Mouse (Mus musculus) A20 (cell line): ENCODE data around the gene Chrna9.
A peak's percentile ranks its signal among the peaks of the same experiment; 100 is the strongest.
"Not testable (repeated sequence)": the region's sequence is repeated elsewhere in the genome, so short reads cannot be mapped to it uniquely, and the experiment has no call there.

Experiments used
- DNase-seq: peaks from one replicate; pipeline ENCODE4 v3.0.0-alpha.2; 2011; ENCODE audit warnings: low read depth, low spot score

Gene Chrna9

GRCm38 (mm10) chr5:65956144-65957008 is 21.7 kb downstream of the Chrna9 start:
- peak; percentile 96 for DNase-seq

- peak; percentile 69 for DNase-seq
These were observed 23.9 kb downstream of the Chrna9 start for GRCm38 (mm10) chr5:65958597-65958996.

DNA sequence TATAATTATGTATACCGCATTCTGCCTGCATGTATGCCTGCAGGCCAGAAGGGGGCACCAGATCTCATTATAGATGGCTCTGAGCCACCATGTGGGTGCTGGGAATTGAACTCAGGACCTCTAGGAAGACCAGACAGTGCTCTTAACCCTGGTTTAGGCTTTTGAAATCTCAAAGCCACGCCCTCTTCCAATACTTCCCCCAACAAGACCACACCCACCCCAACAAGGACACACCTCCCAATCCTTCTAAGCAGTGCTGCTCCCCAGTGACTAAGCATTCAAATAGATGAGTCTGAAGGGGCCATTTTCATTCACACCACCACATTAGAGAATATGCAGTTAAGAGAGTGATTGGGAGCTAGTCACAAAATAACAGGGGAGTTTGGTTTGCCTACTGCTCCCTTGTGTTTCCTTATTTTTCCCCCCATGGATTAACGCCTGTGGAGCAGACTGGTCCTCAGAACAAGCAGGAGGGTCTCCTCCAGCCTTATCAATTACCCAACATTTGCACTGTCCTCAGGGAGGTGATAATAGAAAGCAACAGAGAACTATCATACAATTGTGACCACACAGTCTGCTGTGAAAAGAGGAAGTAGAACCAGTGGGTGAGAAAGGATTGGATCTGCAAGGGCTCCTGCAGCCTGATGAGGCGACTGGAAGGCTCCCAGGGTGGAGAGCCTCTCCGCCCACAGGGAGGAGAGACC is 25.3 kb downstream of the Chrna9 start:
- peak; percentile 64 for DNase-seq

DNA sequence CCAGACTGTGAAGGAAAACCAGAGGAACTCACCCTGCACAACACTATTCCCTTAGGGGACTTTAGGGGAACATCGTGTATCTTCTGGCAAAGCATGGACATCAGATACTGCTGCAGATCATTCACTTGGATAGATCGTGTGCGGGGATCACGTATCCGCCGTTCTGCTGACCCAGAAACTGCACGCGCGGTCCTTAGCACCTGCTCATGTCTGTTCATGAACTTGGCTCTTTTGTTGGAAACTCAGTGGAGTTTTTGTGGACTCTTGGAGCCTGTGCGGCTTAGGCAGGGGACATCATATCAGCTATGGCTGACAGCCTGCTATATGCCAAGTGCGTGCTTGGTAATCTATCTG is 25.9 kb downstream of the Chrna9 start:
- no peak for DNase-seq

DNA sequence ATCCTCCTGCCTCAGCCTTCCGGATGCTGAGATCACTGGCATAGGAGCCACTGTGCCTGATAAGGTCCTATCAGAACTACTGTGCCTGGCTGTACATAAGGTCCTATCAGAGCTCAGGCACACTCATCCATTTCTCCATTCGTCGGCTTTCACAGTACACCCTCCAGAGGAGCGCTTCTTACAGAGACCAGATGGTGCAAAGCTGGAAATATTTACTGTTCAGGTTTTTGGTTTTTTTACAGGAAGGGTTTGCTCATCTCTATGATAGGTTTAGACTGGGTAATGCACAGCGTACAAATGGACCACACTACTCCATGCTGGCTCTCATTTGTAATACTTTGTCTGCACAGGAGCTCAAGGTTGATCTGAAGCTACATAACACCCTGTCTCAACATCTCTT is 28.6 kb downstream of the Chrna9 start:
- DNase-seq = no peak

DNA sequence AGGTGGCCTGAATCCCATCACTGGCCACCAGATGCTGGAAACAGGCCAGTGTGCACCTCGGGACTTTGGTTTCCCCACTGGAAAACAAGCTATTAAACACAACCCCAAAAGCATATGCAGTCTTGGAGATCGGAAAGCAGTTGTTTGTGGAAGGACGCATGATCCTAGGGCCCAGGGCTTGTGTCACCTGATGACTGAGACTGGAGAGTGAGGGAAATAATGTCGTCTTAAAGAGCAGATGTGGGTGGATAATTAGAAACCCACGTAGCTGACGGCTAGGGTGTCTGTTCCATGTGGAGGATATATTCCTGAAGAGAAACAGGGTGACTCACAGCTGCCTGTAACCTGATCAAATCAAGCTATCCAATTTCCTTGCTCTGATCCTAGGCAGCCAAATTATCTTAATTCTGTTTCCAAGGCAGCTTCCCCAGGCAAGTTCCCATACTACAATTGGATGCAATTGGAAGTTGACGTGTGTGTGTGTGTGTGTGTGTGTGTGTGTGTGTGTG is 31.1 kb downstream of the Chrna9 start:
- DNase-seq = no peak

DNA sequence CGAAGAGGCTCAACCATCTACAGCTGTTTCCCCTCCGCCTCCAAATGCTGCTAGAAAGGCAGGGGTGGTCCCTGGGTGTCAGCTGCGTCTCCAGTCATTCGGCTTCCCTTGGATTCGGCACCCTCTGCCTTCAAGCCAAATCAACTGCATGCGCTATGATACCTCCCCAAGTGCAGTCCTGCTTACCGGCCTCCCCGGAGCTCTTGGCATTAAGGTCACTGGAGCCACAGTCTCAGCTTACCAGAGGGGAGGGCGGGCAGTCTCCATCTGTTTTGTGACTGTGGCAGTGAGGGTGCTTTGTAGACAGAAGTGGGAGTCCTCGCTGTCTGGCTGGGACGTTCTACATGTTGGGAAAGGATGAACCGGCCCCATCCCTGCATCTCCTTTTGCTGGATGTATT is 32.4 kb downstream of the Chrna9 start:
- no peak for DNase-seq

- DNase-seq = peak; percentile 45
These were observed 33.3 kb downstream of the Chrna9 start for GRCm38 (mm10) chr5:65968004-65968403.

GRCm38 (mm10) chr5:65973189-65973588 is 38.5 kb downstream of the Chrna9 start:
- DNase-seq = no peak

DNA sequence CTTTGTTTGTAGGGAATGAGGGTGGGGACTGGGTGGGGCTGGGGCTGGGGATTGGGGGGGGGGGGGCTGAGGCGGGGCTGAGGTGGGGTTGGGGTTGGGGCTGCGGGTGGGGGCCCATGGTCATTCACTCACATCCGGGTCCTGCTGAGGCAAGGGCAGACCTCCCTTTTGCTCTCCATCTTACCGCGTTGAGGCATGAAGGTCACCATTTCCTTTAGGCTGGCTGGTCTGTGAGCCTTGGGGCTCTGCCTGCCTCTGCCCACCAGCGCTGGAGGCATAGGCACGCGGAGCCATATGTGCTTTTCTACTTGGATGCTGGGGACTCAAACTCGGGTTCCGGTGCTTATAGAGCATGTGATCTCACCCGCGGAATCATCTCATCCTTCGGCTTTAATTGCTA is 41.0 kb downstream of the Chrna9 start:
- DNase-seq = no peak

- no peak for DNase-seq
These were observed 51.7 kb downstream of the Chrna9 start for GRCm38 (mm10) chr5:65986426-65986825.

DNA sequence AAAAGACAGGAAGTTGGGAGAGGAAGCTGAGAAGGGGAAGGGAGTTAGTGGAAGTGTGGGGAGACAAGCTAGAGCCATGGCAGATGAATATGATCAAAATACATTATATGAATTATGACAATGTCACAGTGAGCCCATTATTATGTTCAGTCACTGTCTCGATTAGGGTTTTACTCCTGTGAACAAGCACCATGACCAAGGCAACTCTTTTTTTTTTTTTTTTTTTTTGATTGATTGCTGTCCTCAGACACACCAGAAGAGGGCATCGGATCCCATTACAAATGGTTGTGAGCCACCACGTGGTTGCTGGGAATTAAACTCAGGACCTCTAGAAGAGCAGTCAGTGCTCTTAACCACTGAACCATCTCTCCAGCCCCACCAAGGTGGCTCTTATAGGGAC is 52.3 kb downstream of the Chrna9 start:
- DNase-seq = not testable (repeated sequence)

DNA sequence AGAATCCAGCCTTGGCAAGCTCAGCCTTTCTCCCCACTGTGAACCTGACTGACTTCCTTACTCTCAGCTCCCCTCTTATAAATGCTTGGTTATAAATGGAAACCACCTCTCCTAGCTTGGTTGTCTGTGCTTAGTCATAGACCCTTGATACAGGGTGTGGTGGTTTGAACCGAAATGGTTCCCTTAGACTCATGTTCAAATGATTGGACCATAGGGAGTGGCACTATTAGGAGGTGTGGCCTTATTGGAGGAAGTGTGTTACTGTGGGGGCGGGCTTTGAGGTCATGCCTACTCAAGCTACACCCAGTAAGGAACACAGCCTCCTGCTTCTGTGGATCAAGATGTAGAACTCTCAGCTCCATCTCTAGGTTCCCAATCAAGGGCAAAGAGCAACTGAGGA is 56.5 kb downstream of the Chrna9 start:
- DNase-seq = peak; percentile 57

DNA sequence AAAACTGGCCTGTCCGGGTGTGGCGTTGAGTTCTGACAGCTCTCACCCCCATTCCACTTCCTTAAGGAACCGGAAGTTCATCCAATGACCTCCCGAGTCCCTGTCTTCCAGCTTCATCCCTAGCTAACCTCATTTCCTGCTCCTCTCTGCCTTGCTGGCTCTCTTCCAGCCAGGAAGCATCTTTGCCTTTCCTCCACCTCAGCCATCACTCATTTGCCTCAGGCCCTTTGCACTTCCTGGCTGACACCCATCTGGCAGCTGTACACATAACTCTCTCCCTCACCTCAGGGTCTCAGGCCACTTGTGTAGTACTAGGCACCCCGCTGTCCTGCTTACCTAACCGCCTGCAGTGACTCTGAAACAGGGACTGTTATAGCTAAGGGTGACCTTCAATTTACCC is 59.9 kb downstream of the Chrna9 start:
- no peak for DNase-seq

DNA sequence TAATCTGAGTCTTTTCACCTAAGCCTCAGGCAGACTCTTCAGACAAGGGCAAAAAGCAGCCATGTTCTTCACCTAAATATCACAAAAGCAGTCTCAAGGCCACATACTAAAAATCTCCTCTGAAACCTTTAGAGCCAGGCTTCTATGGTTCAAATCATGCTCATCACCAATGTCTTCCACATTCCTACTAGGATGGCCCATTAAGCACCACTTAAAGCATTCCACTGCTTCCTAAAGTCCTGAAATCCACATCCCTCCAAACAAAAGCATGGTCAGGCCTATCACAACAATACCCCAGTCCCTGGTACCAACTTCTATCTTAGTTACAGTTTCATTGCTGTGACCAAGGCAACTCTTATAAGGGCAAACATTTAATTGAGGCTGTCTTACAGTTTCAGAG is 63.1 kb downstream of the Chrna9 start:
- no peak for DNase-seq

- DNase-seq = no peak
These were observed 64.4 kb downstream of the Chrna9 start for GRCm38 (mm10) chr5:65999106-65999505.

DNA sequence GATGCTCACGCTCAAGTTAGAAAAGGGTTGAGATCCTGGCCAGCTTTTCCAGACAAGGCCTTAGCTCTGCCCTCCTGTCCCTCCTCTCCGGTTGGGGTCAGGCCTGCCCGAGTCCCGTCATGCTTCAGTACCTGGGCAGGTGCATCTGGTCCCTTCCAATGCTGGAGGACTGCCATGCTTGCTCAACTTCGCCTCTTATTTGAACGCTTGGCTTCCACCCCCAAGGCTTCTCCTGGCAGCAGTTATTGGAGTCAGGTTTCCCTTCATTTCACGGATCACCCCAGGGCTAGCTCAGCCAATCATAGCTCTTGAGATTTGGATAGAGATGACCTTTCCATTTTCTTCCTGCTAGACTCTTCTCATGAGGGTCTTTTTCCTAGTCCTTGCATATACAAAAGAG is 65.4 kb downstream of the Chrna9 start:
- DNase-seq = no peak

GRCm38 (mm10) chr5:66000567-66001125 is 65.9 kb downstream of the Chrna9 start:
- peak; percentile 12 for DNase-seq

GRCm38 (mm10) chr5:66001232-66001631 is 66.5 kb downstream of the Chrna9 start:
- no peak for DNase-seq

DNA sequence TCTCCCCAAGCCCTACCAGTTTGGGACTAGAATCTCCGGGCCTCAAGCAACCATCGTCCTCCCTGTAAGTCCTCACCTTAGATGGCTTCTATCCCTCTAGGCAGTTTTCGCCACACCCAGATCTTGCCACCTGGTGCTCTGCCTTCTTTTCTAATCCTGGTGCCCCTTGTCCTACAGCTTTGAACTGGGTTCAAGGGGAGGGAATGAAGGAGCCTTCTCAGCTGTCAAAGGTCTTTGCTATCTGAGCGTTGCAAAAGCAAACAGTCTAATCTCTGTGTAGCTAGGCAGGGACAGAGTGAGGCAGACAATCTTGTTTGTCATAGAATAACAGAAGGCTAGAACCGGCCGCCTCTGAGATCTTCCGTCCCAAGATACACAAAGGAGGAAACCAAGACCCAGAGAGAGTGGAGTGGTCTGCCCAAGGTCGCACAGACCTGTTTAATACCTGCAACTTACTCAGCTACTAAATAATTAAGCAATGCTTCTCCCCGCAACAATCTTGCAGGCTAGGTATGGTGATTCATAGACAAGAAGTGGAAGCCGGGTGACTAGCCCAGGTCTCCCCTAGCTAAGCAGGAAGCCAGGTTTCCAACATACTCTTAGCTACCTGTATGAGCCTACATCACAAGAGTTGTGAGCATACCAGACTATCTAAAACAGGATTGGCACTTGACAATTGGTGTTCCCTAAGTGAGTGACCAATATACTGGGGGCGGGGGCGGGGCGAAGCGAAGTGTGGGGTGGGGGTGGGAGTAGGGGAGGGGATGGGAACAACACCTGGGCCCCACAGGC is 69.6 kb downstream of the Chrna9 start, which contains the start of gene 9130230L23Rik:
Gene 9130230L23Rik, minus strand, starts transcription at position 152 of the 792 bp plus-strand sequence.
- no peak for DNase-seq

- peak; percentile 17 for DNase-seq
These were observed 70.4 kb downstream of the Chrna9 start for GRCm38 (mm10) chr5:66005041-66005678.
